Mouse (Mus musculus): Measurements from ENCODE around the gene Inhbe. TPM values are rescaled to one million over a fixed set of nuclear protein-coding genes. Genes with fewer than 3 reads are reported as not detected.
A peak's percentile ranks its signal among the peaks of the same experiment; 100 is the strongest.

Gene Inhbe
- not detected in 2 replicates for polyA plus RNA-seq (2012; ENCODE audit: insufficient read depth, insufficient read length, missing spikeins)

- H3K4me3 ChIP-seq (ENCODE audit: insufficient read depth, low read length) = 0 out of 2 replicates have a peak within 1 kb of the TSS, but pooled peaks have one; percentile 7
- H3K27ac ChIP-seq (ENCODE audit: insufficient read depth, low read depth, low read length) = peak within 1 kb of the TSS; percentile 20; the same call in 1 of the 2 replicates
- H3K4me1 ChIP-seq (ENCODE audit: control insufficient read depth, insufficient read depth, low read length) = peaks cover 24% of the 10 kb centered on the region
- TF ChIP-seq CTCF (IDR thresholded peaks at IDR 0.05; ENCODE audit: low read depth, low read length) (peak; percentile 63), POLR2A (IDR thresholded peaks at IDR 0.05; ENCODE audit: borderline replicate concordance, low read depth, low read length) (no peak)
These were observed at the start of gene Inhbe for GRCm38 (mm10) chr10:127353909-127354895. Gene Inhbe, minus strand, starts transcription at chr10:127354411.

DNA sequence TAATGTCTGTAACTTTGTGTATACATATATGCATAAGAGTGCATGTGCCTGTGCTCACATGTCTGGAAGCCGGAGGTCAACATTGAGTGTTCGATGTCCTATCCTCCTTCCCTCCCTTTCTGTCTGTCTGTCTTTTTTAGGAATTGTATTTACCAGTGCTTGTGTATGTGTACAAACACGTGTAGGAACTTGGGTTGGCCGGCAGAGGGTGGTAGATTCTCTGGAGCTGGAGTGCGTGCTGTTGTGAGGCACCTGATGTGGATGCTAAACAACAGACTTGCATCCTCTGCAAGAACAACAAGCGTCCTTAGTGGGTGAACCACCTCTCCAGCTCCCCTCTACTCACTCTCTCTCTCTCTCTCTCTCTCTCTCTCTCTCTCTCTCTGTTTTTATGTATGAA is 37.6 kb upstream of the Inhbe start:
- H3K4me3 ChIP-seq (ENCODE audit: insufficient read depth, low read length) = no peak overlapping the region
- no peaks in the 10 kb centered on the region for H3K4me1 ChIP-seq (ENCODE audit: control insufficient read depth, insufficient read depth, low read length)
- no peak for TF ChIP-seq POLR2A (IDR thresholded peaks at IDR 0.05; ENCODE audit: borderline replicate concordance, low read depth, low read length)
- no peak for TF ChIP-seq CTCF (IDR thresholded peaks at IDR 0.05; ENCODE audit: low read depth, low read length)
- H3K27ac ChIP-seq (ENCODE audit: insufficient read depth, low read depth, low read length) = no peak overlapping the region

- Histone ChIP-seq H3K27ac (ENCODE audit: insufficient read depth, low read depth, low read length) (no peak overlapping the region), H3K4me3 (ENCODE audit: insufficient read depth, low read length) (peak overlapping the region; percentile 98), H3K4me1 (ENCODE audit: control insufficient read depth, insufficient read depth, low read length) (peaks cover 9% of the 10 kb centered on the region)
- TF ChIP-seq CTCF (IDR thresholded peaks at IDR 0.05; ENCODE audit: low read depth, low read length) = no peak
- no peak for TF ChIP-seq POLR2A (IDR thresholded peaks at IDR 0.05; ENCODE audit: borderline replicate concordance, low read depth, low read length)
These were observed 27.5 kb upstream of the Inhbe start for GRCm38 (mm10) chr10:127381743-127382134.

DNA sequence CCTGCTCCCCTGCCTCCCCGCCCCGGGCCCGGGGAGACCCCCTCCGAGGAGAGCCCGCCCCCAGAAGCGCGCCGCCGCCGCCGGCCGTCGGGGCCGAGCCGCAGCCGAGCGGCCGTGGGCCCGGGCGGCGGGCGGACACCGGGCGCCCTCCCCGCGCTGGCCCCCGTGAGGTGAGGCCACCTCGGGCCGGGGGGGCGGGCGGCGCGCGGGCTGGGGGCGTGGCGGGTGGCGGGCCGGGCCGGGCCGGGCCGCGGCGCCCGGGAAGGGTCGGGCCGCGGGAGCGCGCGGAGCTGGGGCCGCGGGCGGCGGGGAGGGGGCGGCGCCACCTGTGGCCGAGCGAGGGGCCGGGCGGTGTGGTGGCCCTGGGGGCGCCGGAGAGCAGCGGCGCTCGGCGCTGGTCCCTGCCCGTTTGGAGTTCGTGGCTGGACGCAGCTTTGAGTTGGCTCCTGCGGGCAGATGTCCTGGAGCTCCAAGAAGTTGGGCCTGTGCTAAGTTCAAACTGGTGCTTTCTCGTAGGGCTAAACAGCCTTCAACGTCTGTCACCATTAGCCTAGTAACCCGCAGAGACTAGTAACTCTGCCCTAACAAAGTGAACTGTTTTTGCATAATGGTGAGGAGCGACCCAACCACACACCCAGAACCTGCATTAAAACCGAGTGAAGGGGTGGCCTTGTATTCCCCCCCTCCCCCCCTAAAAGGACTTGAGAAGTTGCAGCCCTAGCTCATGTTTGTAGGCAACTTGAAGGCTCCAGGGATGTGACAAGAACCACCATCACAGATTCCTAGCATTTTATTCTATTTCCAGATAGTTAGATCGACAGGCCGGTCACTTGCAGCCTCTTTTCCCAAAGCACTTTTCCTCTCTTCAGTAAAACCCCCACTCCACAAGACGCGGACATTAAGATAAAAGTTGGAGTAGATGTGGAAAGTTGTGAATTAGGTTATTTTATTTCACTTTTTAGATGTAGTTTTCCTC is 26.8 kb upstream of the Inhbe start:
- H3K4me1 ChIP-seq (ENCODE audit: control insufficient read depth, insufficient read depth, low read length) = peaks cover 9% of the 10 kb centered on the region
- H3K4me3 ChIP-seq (ENCODE audit: insufficient read depth, low read length) = peak overlapping the region; percentile 98
- TF ChIP-seq POLR2A (IDR thresholded peaks at IDR 0.05; ENCODE audit: borderline replicate concordance, low read depth, low read length) (no peak), CTCF (IDR thresholded peaks at IDR 0.05; ENCODE audit: low read depth, low read length) (0 out of 2 replicates have a peak, but pooled peaks have one; percentile 14)
- peak overlapping the region; percentile 69 for H3K27ac ChIP-seq (ENCODE audit: insufficient read depth, low read depth, low read length)

DNA sequence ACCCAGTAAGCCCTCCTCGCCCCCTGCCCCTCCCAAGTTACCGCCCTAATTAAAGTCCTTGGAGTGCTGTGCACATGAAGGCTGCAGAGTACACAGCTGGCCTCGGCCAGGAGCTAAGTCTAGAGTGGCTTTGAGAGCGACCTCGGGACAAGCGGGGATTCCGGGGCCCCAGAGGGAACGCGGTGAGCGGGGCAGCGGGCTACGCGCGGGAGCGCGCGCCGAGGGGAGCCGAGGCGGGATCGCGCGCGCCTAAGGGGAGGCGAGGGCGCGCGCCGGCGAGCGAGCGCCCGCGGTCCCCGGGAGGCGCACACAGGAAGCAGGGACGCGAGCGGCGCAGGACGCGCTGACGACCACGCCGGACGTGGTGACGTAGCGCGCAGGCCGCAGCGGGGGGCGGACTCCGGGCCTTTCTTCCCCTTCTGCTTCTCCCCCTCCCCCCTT is 26.1 kb upstream of the Inhbe start, which contains the start of gene R3hdm2:
Gene R3hdm2 (plus strand): TSS at position 77 of the 441 bp plus-strand sequence.
- Histone ChIP-seq H3K27ac (ENCODE audit: insufficient read depth, low read depth, low read length) (peak within 1 kb of the TSS; percentile 69), H3K4me3 (ENCODE audit: insufficient read depth, low read length) (peak within 1 kb of the TSS; percentile 98), H3K4me1 (ENCODE audit: control insufficient read depth, insufficient read depth, low read length) (peaks cover 6% of the 10 kb centered on the region)
- TF ChIP-seq CTCF (IDR thresholded peaks at IDR 0.05; ENCODE audit: low read depth, low read length) (no peak), POLR2A (IDR thresholded peaks at IDR 0.05; ENCODE audit: borderline replicate concordance, low read depth, low read length) (no peak)

DNA sequence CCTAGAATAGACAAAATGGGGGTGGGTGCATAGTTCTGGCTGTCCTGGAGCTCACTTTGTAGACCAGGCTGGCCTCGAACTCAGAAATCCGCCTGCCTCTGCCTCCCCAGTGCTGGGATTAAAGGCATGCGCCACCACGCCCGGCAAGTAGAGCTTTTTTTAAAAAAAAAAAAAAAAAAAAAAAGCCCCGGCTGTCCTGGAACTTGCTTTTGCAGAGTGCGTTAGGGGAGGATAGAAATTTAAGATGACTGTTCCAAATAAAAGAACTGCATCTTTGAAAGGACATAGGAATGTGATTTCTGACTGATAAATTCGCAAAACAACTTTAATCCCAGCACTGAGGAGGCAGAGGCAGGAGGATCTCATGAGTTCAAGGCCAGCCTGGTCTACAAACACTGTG is 25.4 kb upstream of the Inhbe start:
- Histone ChIP-seq H3K27ac (ENCODE audit: insufficient read depth, low read depth, low read length) (no peak overlapping the region), H3K4me1 (ENCODE audit: control insufficient read depth, insufficient read depth, low read length) (peaks cover 6% of the 10 kb centered on the region), H3K4me3 (ENCODE audit: insufficient read depth, low read length) (peak overlapping the region; percentile 71)
- no peak for TF ChIP-seq CTCF (IDR thresholded peaks at IDR 0.05; ENCODE audit: low read depth, low read length)
- no peak for TF ChIP-seq POLR2A (IDR thresholded peaks at IDR 0.05; ENCODE audit: borderline replicate concordance, low read depth, low read length)

- Histone ChIP-seq H3K4me3 (ENCODE audit: insufficient read depth, low read length) (no peak overlapping the region), H3K4me1 (ENCODE audit: control insufficient read depth, insufficient read depth, low read length) (peaks cover 4% of the 10 kb centered on the region), H3K27ac (ENCODE audit: insufficient read depth, low read depth, low read length) (no peak overlapping the region)
- no peak for TF ChIP-seq CTCF (IDR thresholded peaks at IDR 0.05; ENCODE audit: low read depth, low read length)
- TF ChIP-seq POLR2A (IDR thresholded peaks at IDR 0.05; ENCODE audit: borderline replicate concordance, low read depth, low read length) = no peak
These were observed 23.5 kb upstream of the Inhbe start for GRCm38 (mm10) chr10:127377700-127378099.

GRCm38 (mm10) chr10:127371023-127371422 is 16.8 kb upstream of the Inhbe start:
- H3K4me3 ChIP-seq (ENCODE audit: insufficient read depth, low read length) = no peak overlapping the region
- TF ChIP-seq CTCF (IDR thresholded peaks at IDR 0.05; ENCODE audit: low read depth, low read length) (no peak), POLR2A (IDR thresholded peaks at IDR 0.05; ENCODE audit: borderline replicate concordance, low read depth, low read length) (no peak)
- H3K27ac ChIP-seq (ENCODE audit: insufficient read depth, low read depth, low read length) = no peak overlapping the region
- H3K4me1 ChIP-seq (ENCODE audit: control insufficient read depth, insufficient read depth, low read length) = peaks cover 2% of the 10 kb centered on the region; the same call in 1 of the 2 replicates

All from bone marrow macrophage, adult 2 months (primary cell).